Mouse (Mus musculus) stomach, postnatal 0 days (tissue): ENCODE results near the gene Olfr1025-ps1.

Experiments
- CTCF ChIP-seq: IDR thresholded peaks from 2 replicates; pipeline ENCODE4 v1.5.1; 2016; ENCODE audit warnings: antibody characterized with exemption, low read depth, mild to moderate bottlenecking, moderate library complexity
- EP300 ChIP-seq: optimal IDR thresholded peaks from 2 replicates; pipeline ENCODE3; 2016; ENCODE audit warnings: antibody characterized with exemption

- TF ChIP-seq CTCF, result no peak
- no peak for TF ChIP-seq EP300
Measured at GRCm38 (mm10) chr2:85885340-85885739, 29.7 kb upstream of the Olfr1025-ps1 start, which contains the start of gene Olfr1023.
